Mouse (Mus musculus) adrenal gland, adult 18-20 months (tissue): ENCODE measurements at regions not wholly inside any gene's neighbourhood (a gene's known extent, or its start where the extent isn't known, plus 50 kb on each side); places are given as distances from the start of the nearest gene placed in this dataset.

Experiments used
- DNase-seq, 2 experiments: peaks; one replicate each; pipeline ENCODE4 v3.0.0; 2021 to 2022; ENCODE audit warnings: low spot score in 2 of 2

DNA sequence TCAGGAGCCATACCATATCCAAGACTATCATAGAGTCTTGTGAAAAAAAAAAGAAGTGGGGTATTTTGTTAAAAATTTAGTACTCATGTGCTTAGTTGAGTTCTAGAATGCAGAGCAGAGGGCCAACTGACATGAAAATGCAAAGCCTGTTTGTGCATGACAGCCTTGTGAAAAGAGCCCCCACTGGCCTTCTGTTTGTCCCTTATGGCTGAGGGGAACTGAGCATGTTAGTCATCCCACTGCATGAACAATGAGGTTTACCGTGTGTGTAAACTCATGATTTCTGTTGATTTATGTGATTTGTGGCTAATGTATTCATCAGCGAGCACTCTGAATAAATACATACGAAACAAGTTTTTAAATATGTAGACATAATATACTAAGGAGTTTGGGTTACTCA lies 266.1 kb upstream of the Nox3 start:
- no peak for DNase-seq

DNA sequence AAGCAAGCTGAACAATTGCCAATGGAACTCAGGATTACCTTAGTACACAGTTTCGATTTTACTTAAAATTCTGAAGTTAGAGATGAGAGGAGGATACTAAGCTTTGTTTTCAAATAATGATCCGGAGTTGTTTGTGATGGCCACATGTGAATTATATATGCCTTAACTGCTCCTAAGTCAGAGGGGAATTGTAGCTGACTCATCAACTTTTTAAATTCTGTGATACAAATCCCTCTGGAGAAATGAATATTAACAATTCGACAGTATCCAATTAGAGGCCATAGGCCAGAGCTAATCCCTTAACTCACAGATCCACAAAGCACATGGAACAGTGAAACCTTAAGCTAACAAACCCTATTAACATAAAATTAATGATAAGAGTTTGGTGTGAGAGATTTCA lies 250.5 kb upstream of the Nox3 start:
- no peak for DNase-seq

GRCm38 (mm10) chr17:3936361-3936760 lies 240.3 kb upstream of the Nox3 start:
- no peak for DNase-seq

- DNase-seq, result no peak
Observed at GRCm38 (mm10) chr17:3933208-3933607, 237.1 kb upstream of the Nox3 start.

GRCm38 (mm10) chr17:3932071-3932470 lies 236.0 kb upstream of the Nox3 start:
- peak in 1 of 2 experiments; percentile 5 for DNase-seq

GRCm38 (mm10) chr17:3927106-3927505 lies 231.0 kb upstream of the Nox3 start:
- no peak for DNase-seq

GRCm38 (mm10) chr17:3920282-3920681 lies 224.2 kb upstream of the Nox3 start:
- no peak for DNase-seq

DNA sequence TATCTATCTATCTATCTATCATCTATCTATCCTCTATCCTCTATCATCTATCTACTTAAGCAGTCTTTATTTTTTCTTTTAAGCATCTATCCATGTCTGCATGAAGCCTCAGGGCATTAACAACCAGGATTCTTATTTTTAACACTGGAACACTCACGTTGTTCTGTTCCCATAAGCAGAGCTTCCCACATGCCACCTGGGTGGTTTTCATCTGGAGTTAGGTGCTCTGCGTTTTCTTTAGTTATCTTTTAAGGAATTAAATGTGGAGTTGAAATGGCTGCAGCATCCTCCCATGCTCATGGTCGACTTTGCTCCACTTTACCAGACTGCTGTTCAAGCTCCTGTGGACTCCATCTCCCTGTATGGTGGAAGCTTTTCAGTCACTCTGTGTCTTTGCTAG lies 196.8 kb upstream of the Nox3 start:
- no peak for DNase-seq

GRCm38 (mm10) chr17:3883146-3883545 lies 187.1 kb upstream of the Nox3 start:
- DNase-seq, result no peak

GRCm38 (mm10) chr17:3879075-3879474 lies 183.0 kb upstream of the Nox3 start:
- no peak for DNase-seq

DNA sequence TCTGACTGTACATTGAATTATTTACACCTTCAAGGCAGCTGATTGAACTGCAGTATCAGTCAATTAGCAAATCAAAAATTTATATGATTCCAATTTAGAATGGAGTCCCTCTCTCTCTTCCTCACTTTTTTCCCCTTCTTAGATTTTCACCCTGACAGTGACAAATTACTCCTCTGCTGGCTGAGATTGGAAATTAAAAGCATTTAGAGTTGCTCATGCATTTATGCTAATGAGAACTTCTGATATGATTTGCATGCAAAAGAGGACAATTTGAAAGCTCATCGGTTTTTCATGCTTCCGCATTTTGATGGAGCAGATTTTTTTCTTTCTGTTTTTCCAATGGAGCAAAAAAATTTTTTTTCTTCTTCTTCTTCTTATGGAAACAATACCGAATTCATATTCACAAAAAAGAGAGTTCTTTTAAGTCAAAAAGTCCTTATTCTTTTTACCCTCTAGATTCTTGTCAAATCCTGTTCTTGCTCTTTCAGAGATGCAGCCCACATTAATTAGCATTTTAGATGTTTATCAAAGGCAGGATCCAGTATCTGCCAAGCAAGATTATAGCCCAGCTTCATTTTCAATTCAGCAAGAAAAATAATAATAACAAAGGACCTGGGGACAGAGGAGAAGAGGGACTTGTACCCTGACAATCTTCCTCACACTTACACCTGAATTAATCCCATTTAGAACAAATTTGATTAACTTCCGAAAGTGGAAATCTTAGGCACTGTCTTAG lies 173.6 kb upstream of the Nox3 start:
- DNase-seq, result no peak

DNA sequence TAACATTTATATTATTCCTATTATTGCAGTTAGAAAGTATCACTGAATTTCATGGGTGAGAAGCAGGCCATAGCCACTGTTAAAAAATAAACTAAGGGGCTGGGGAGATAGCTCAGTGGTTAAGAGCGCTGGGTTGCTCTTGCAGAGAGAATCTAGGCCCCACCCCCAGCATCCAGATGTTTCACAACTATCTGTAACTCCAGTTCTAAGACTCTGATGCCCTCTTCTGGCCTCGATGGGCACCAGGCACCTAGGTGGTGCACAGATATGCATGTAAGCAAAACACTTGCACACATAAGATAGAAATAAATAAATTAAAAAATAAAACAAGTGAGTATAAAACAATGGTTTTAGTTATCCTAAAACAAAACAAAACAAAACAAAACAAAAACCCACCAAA lies 166.3 kb upstream of the Nox3 start:
- peak in 1 of 2 experiments; percentile 20 for DNase-seq

DNA sequence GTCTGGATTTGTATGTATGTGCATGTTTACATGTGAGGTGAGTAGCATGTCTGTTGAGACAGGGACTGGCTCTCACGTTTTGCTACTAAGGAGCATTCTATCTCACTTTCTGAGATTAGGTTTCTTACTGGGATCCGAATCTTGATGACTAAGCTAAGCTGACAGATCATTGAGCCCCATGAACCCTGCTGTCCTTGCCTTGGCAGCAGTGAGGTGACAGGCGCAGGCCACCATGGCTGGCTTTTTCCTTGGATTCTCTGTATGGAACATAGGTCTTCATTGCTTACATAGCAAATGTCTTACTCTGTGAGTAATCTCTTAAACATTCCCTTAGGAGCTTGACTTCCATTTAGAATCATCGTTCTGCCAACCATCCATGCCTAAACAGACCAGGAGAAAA lies 140.3 kb upstream of the Nox3 start:
- no peak for DNase-seq

DNA sequence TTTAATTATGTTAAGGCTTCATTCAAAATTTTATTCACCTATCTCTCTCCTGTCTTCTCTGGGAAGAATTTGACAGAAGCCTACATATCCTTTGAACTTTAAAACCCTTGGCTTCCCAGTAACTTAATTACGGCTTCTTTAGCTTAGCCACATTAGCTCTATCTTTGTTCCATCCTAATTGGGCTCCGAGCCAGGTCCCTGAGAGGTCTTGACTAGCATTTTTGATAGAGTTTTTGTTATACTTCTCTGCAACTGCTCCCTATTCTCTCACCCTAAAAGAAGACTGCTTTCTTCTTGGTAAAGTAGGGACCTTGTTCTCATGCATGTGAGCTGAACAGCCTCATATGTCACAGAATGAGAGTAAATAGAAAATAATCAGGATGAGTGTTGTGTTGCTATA lies 115.1 kb upstream of the Nox3 start:
- DNase-seq, result no peak

GRCm38 (mm10) chr17:3803507-3803906 lies 107.4 kb upstream of the Nox3 start:
- DNase-seq, result no peak

GRCm38 (mm10) chr17:3792597-3792996 lies 96.5 kb upstream of the Nox3 start:
- DNase-seq, result no peak

DNA sequence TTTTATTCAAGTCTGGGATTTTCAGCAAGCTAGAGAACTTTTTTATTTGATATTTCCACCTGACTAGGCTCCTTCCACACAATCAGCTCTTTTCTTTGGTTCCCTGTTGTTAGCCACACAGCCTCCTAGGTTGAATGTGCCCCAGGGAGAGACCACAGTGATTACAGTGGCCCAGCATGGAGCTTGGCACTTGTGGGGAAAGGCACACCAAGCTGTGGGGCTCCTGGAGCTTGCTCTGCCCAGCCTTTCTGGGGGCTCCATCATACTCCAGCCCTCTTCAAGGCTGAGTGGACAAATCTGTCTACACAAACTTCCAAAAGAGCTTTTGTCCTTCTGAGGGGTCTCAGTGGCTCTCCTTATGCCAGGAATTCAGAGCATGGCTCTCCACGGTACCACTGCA lies 86.1 kb upstream of the Nox3 start:
- no peak for DNase-seq

DNA sequence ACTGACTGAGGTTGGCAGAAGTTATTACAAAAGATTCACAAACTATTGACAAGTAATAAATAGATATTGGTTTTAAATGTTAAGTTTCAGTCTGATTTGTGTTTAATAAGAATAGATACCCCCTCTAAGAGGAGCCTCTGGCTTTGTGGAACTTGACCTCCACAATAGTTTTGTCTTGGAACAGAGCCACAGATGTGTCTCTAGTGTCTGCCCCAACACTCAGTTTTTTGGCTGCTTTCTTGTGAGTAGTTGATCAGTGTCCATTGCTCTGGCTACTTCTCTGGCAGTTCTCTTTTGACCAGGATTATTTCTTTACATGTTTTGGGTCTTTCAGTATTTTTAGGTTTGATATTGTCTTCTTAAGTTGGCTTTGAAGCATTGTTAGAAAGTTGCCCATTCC lies 81.6 kb upstream of the Nox3 start:
- DNase-seq, result no peak

GRCm38 (mm10) chr17:3747808-3748335 lies 51.8 kb upstream of the Nox3 start:
- DNase-seq, result no peak
